Mouse (Mus musculus) hindbrain, embryonic 12.5 days (tissue): Measurements from ENCODE around the gene Bcam. TPM values are rescaled to one million over a fixed set of nuclear protein-coding genes. Genes with fewer than 3 reads are reported as not detected.
A peak's percentile ranks its signal among the peaks of the same experiment; 100 is the strongest.

Experiments used
- ATAC-seq: fragments of 200-750 bp; cut with Nextera tagmentation; 2 replicates; pipeline ENCODE4 v1.8.0; 2017; ENCODE audit warnings: moderate TSS enrichment; ENCODE audit not compliant: low FRiP score
- H3K27ac ChIP-seq: fragments of 300-500 bp; sonication (generic); 2 replicates; pipeline ENCODE4 v1.5.1; 2016; ENCODE audit warnings: mild to moderate bottlenecking
- H3K27me3 ChIP-seq: fragments of 300-500 bp; sonication (generic); 2 replicates; pipeline ENCODE4 v1.6.1; 2016; ENCODE audit warnings: mild to moderate bottlenecking
- H3K36me3 ChIP-seq: fragments of 300-500 bp; sonication (generic); 2 replicates; pipeline ENCODE4 v1.6.1; 2016; ENCODE audit warnings: mild to moderate bottlenecking
- H3K4me1 ChIP-seq: fragments of 300-500 bp; sonication (generic); 2 replicates; pipeline ENCODE4 v1.6.1; 2016
- H3K4me2 ChIP-seq: fragments of 300-500 bp; sonication (generic); replicated peaks from 2 replicates; pipeline ENCODE4 v1.6.1; 2016; ENCODE audit warnings: mild to moderate bottlenecking
- H3K4me3 ChIP-seq: fragments of 300-500 bp; sonication (generic); 2 replicates; pipeline ENCODE4 v1.5.1; 2016; ENCODE audit warnings: mild to moderate bottlenecking
- H3K9ac ChIP-seq: fragments of 300-500 bp; sonication (generic); 2 replicates; pipeline ENCODE4 v1.6.1; 2016; ENCODE audit warnings: mild to moderate bottlenecking, moderate library complexity
- H3K9me3 ChIP-seq: fragments of 300-500 bp; sonication (generic); replicated peaks from 2 replicates; pipeline ENCODE4 v1.6.1; 2016; ENCODE audit warnings: mild to moderate bottlenecking
- WGBS: fragments of 180-500 bp; shearing (Covaris S2); methylation state at CpG from one replicate; pipeline ENCODE4 v1.1.7; 2016; 5-methylcytosine and 5-hydroxymethylcytosine counted together
- polyA plus RNA-seq: library from polyadenylated mRNA; unstranded; fragments of >200 nt; fragmentation: Nextera tagmentation; extraction: Ambion mirVana; gene quantifications from 2 replicates; pipeline ENCODE4 v1.2.1, GENCODE M21; 2016

Gene Bcam
- polyA plus RNA-seq, 1 experiment from 2014 or later: 25.1 TPM

GRCm38 (mm10) chr7:19782645-19783044 lies 11.8 kb upstream of the Bcam start:
- H3K36me3 ChIP-seq: no peaks in the 10 kb centered on the region
- H3K27ac ChIP-seq: no peak overlapping the region
- H3K4me1 ChIP-seq: 0 out of 2 replicates have a peak, but pooled peaks cover 2% of the 10 kb centered on the region
- H3K9ac ChIP-seq: no peak overlapping the region
- ATAC-seq: no peak
- H3K9me3 ChIP-seq: 0 out of 2 replicates have a peak, but pooled peaks cover 3% of the 10 kb centered on the region
- WGBS: 93% methylated on average over 4 of the region's 4 CpGs
- no peak overlapping the region for H3K4me3 ChIP-seq
- H3K27me3 ChIP-seq: no peaks in the 10 kb centered on the region
- no peak overlapping the region for H3K4me2 ChIP-seq

GRCm38 (mm10) chr7:19781741-19782140 lies 10.9 kb upstream of the Bcam start:
- no peak overlapping the region for H3K4me2 ChIP-seq
- no peaks in the 10 kb centered on the region for H3K36me3 ChIP-seq
- H3K27ac ChIP-seq: no peak overlapping the region
- no peaks in the 10 kb centered on the region for H3K27me3 ChIP-seq
- H3K4me3 ChIP-seq: no peak overlapping the region
- 0 out of 2 replicates have a peak, but pooled peaks cover 3% of the 10 kb centered on the region for H3K9me3 ChIP-seq
- WGBS: 89% methylated on average over 7 of the region's 7 CpGs
- H3K9ac ChIP-seq: no peak overlapping the region
- ATAC-seq: no peak
- H3K4me1 ChIP-seq: 0 out of 2 replicates have a peak, but pooled peaks cover 2% of the 10 kb centered on the region

GRCm38 (mm10) chr7:19779903-19780302 lies 9.1 kb upstream of the Bcam start:
- Histone ChIP-seq H3K27ac (no peak overlapping the region), H3K9me3 (0 out of 2 replicates have a peak, but pooled peaks cover 3% of the 10 kb centered on the region), H3K9ac (no peak overlapping the region), H3K4me1 (no peaks in the 10 kb centered on the region), H3K4me3 (no peak overlapping the region), H3K36me3 (no peaks in the 10 kb centered on the region), H3K27me3 (no peaks in the 10 kb centered on the region), H3K4me2 (no peak overlapping the region)
- 84% methylated on average over 4 of the region's 4 CpGs for WGBS
- no peak for ATAC-seq

GRCm38 (mm10) chr7:19778645-19779044 lies 7.8 kb upstream of the Bcam start:
- 88% methylated on average over 8 of the region's 8 CpGs for WGBS
- H3K4me1 ChIP-seq: no peaks in the 10 kb centered on the region

GRCm38 (mm10) chr7:19777049-19777723 lies 6.4 kb upstream of the Bcam start:
- ATAC-seq: no peak
- no peaks in the 10 kb centered on the region for H3K4me1 ChIP-seq
- no peak overlapping the region for H3K4me3 ChIP-seq
- no peak overlapping the region for H3K27ac ChIP-seq
- H3K27me3 ChIP-seq: 0 out of 2 replicates have a peak, but pooled peaks cover 1% of the 10 kb centered on the region
- H3K36me3 ChIP-seq: no peaks in the 10 kb centered on the region
- no peak overlapping the region for H3K9ac ChIP-seq
- H3K9me3 ChIP-seq: 0 out of 2 replicates have a peak, but pooled peaks cover 3% of the 10 kb centered on the region
- no peak overlapping the region for H3K4me2 ChIP-seq
- 93% methylated on average over 11 of the region's 11 CpGs for WGBS

More at GRCm38 (mm10) chr7:19778645-19779044, 7.8 kb upstream of the Bcam start:
- Histone ChIP-seq H3K36me3 (no peaks in the 10 kb centered on the region), H3K9ac (no peak overlapping the region), H3K27me3 (no peaks in the 10 kb centered on the region), H3K4me3 (no peak overlapping the region), H3K9me3 (0 out of 2 replicates have a peak, but pooled peaks cover 3% of the 10 kb centered on the region), H3K4me2 (no peak overlapping the region), H3K27ac (no peak overlapping the region)
- no peak for ATAC-seq

GRCm38 (mm10) chr7:19771682-19772081 lies 866 bp upstream of the Bcam start:
- WGBS: 62% methylated on average over 4 of the region's 4 CpGs
- H3K27me3 ChIP-seq: peaks cover 41% of the 10 kb centered on the region
- H3K36me3 ChIP-seq: no peaks in the 10 kb centered on the region
- H3K4me2 ChIP-seq: no peak overlapping the region
- no peaks in the 10 kb centered on the region for H3K9me3 ChIP-seq
- H3K4me3 ChIP-seq: no peak overlapping the region
- H3K9ac ChIP-seq: no peak overlapping the region
- ATAC-seq: no peak
- H3K27ac ChIP-seq: no peak overlapping the region
- H3K4me1 ChIP-seq: peaks cover 12% of the 10 kb centered on the region

- Histone ChIP-seq H3K9me3 (no peaks in the 10 kb centered on the region), H3K4me2 (peak overlapping the region; percentile 63), H3K27me3 (peaks cover 41% of the 10 kb centered on the region), H3K4me3 (peak overlapping the region; percentile 35), H3K36me3 (no peaks in the 10 kb centered on the region), H3K4me1 (peaks cover 12% of the 10 kb centered on the region), H3K9ac (peak overlapping the region; percentile 49; the same call in 1 of the 2 replicates), H3K27ac (no peak overlapping the region)
- ATAC-seq: peak; percentile 79
- under 1% methylated on average over 28 of the region's 28 CpGs for WGBS
Measured at GRCm38 (mm10) chr7:19770375-19770754, 451 bp downstream of the Bcam start.

- Histone ChIP-seq H3K4me3 (peak overlapping the region; percentile 35), H3K9me3 (no peaks in the 10 kb centered on the region), H3K27ac (no peak overlapping the region), H3K9ac (peak overlapping the region; percentile 49; the same call in 1 of the 2 replicates), H3K4me1 (peaks cover 12% of the 10 kb centered on the region), H3K36me3 (no peaks in the 10 kb centered on the region), H3K27me3 (peaks cover 41% of the 10 kb centered on the region), H3K4me2 (peak overlapping the region; percentile 63)
- WGBS: 9% methylated on average over 16 of the region's 16 CpGs
- ATAC-seq: peak; percentile 20
Measured at GRCm38 (mm10) chr7:19769434-19770374, 1.1 kb downstream of the Bcam start.

GRCm38 (mm10) chr7:19769001-19769400 lies 1.8 kb downstream of the Bcam start:
- no peak overlapping the region for H3K4me3 ChIP-seq
- no peak for ATAC-seq
- peaks cover 12% of the 10 kb centered on the region for H3K4me1 ChIP-seq
- H3K4me2 ChIP-seq: peak overlapping the region; percentile 8; the same call in 1 of the 2 replicates
- no peaks in the 10 kb centered on the region for H3K9me3 ChIP-seq
- no peaks in the 10 kb centered on the region for H3K36me3 ChIP-seq
- H3K27me3 ChIP-seq: peaks cover 41% of the 10 kb centered on the region
- WGBS: 25% methylated on average over 4 of the region's 4 CpGs
- H3K9ac ChIP-seq: no peak overlapping the region
- peak overlapping the region; percentile 17; the same call in 1 of the 2 replicates for H3K27ac ChIP-seq

GRCm38 (mm10) chr7:19768251-19768650 lies 2.6 kb downstream of the Bcam start:
- WGBS: 72% methylated on average over 14 of the region's 14 CpGs
- Histone ChIP-seq H3K9ac (no peak overlapping the region), H3K27me3 (peaks cover 41% of the 10 kb centered on the region), H3K4me1 (peaks cover 12% of the 10 kb centered on the region), H3K36me3 (no peaks in the 10 kb centered on the region), H3K4me2 (no peak overlapping the region), H3K9me3 (no peaks in the 10 kb centered on the region), H3K4me3 (no peak overlapping the region), H3K27ac (no peak overlapping the region)
- ATAC-seq: no peak

- H3K27ac ChIP-seq: no peak overlapping the region
- no peaks in the 10 kb centered on the region for H3K36me3 ChIP-seq
- 89% methylated on average over 8 of the region's 9 CpGs for WGBS
- no peaks in the 10 kb centered on the region for H3K9me3 ChIP-seq
- H3K27me3 ChIP-seq: peaks cover 14% of the 10 kb centered on the region
- no peaks in the 10 kb centered on the region for H3K4me1 ChIP-seq
- no peak for ATAC-seq
- no peak overlapping the region for H3K4me2 ChIP-seq
- H3K9ac ChIP-seq: no peak overlapping the region
- H3K4me3 ChIP-seq: no peak overlapping the region
Measured at GRCm38 (mm10) chr7:19764581-19764980, 6.2 kb downstream of the Bcam start.

GRCm38 (mm10) chr7:19763829-19764477 lies 6.9 kb downstream of the Bcam start:
- WGBS: 92% methylated on average over 13 of the region's 13 CpGs
- H3K4me2 ChIP-seq: no peak overlapping the region
- no peak overlapping the region for H3K4me3 ChIP-seq
- no peak overlapping the region for H3K9ac ChIP-seq
- H3K27ac ChIP-seq: no peak overlapping the region
- no peaks in the 10 kb centered on the region for H3K4me1 ChIP-seq
- H3K36me3 ChIP-seq: no peaks in the 10 kb centered on the region; the same call in 1 of the 2 replicates
- H3K9me3 ChIP-seq: no peaks in the 10 kb centered on the region
- H3K27me3 ChIP-seq: peaks cover 8% of the 10 kb centered on the region
- ATAC-seq: no peak
